Mouse (Mus musculus): ENCODE data around the gene Plekha6. TPM values are rescaled to one million over a fixed set of nuclear protein-coding genes. Genes with fewer than 3 reads are reported as not detected.

Plekha6 gene
- polyA plus RNA-seq, 2 experiments: 0.81 to 2.1 TPM

DNA sequence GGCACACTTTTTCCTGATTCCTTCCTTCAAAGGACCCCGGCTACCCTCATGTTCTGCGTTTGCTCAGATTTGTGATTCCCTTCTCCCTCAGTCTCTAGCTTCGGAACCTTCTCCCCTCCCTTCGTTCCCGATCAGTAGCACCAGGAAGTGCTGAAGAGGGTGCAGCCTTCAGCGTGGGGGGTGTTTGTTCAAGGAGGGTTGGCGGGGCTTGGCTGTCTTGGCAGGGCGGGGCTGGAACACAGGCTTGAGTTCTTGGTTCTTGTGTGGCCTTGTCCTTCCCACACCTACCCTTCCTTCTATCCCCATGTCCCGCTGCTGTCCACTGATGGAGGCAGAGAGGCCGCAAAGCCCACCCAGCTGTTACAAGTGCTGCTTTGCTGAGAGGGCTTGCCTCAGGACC lies 41.0 kb downstream of the Plekha6 start:
- DNase-seq (ENCODE audit: low read depth in 3 of 3, low spot score in 3 of 3) (no peak), ATAC-seq (ENCODE audit: insufficient read depth) (no peak)
- Histone ChIP-seq H3K4me2 (ENCODE audit: low read depth) (no peak overlapping the region), H3K4me3 (ENCODE audit: insufficient read depth in 1 of 2, low read depth in 2 of 2, low read length in 2 of 2) (no peak overlapping the region), H3K36me3 (replicated peaks; ENCODE audit: control insufficient read depth, insufficient read depth, low read depth) (no peaks in the 10 kb centered on the region), H3K27ac (no peak overlapping the region), H3K9ac (replicated peaks) (no peak overlapping the region), H3K27me3 (ENCODE audit: control insufficient read depth, insufficient read depth, low read length) (no peaks in the 10 kb centered on the region), H3K9me3 (ENCODE audit: control insufficient read depth, low read length) (no peaks in the 10 kb centered on the region), H3K4me1 (replicated peaks; ENCODE audit: control insufficient read depth in 2 of 2, insufficient read depth in 2 of 2, low read length in 1 of 2) (no peaks in the 10 kb centered on the region; a peak in 1 of 4 replicates)
- WGBS (ENCODE audit: insufficient replicate concordance): 55% methylated on average over 10 of the region's 10 CpGs
- no peak for TF ChIP-seq CTCF (IDR thresholded peaks at IDR 0.05; ENCODE audit: low read depth)
- TF ChIP-seq EP300 (IDR thresholded peaks at IDR 0.05; ENCODE audit: low read depth): no peak

GRCm38 (mm10) chr1:133208086-133208815 lies 44.2 kb downstream of the Plekha6 start:
- no peak for TF ChIP-seq CTCF (IDR thresholded peaks at IDR 0.05; ENCODE audit: low read depth)
- TF ChIP-seq EP300 (IDR thresholded peaks at IDR 0.05; ENCODE audit: low read depth): no peak
- no peak overlapping the region for H3K4me3 ChIP-seq (ENCODE audit: insufficient read depth in 1 of 2, low read depth in 2 of 2, low read length in 2 of 2)
- WGBS (ENCODE audit: insufficient replicate concordance): 66% methylated on average over 10 of the region's 11 CpGs
- H3K4me1 ChIP-seq (replicated peaks; ENCODE audit: control insufficient read depth in 2 of 2, insufficient read depth in 2 of 2, low read length in 1 of 2): no peaks in the 10 kb centered on the region; a peak in 1 of 4 replicates
- no peaks in the 10 kb centered on the region for H3K27me3 ChIP-seq (ENCODE audit: control insufficient read depth, insufficient read depth, low read length)
- H3K27ac ChIP-seq: no peak overlapping the region
- H3K9ac ChIP-seq (replicated peaks): no peak overlapping the region
- no peaks in the 10 kb centered on the region for H3K9me3 ChIP-seq (ENCODE audit: control insufficient read depth, low read length)
- no peak for ATAC-seq (ENCODE audit: insufficient read depth)
- no peak for DNase-seq (ENCODE audit: low read depth in 3 of 3, low spot score in 3 of 3)
- no peaks in the 10 kb centered on the region for H3K36me3 ChIP-seq (replicated peaks; ENCODE audit: control insufficient read depth, insufficient read depth, low read depth)
- no peak overlapping the region for H3K4me2 ChIP-seq (ENCODE audit: low read depth)

DNA sequence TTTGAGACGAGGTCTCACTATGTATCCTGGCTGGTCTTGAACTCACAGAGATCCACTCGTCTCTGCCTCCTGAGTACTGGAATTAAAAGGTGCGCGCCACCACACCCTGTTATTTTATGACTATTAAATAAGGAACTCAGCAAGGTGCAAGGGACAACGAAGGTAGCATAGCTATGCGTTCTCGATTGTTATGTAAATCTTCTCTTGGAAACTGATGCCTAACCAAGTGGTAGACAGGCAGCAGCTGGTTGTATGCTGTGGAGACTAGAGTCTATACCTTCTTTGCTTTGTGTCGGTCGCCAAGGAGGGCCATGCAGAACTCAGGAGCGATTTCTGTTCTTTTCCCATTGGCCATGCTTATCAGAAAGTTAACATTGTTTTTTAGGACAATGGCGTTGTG lies 45.0 kb downstream of the Plekha6 start:
- Histone ChIP-seq H3K4me2 (ENCODE audit: low read depth) (no peak overlapping the region), H3K36me3 (replicated peaks; ENCODE audit: control insufficient read depth, insufficient read depth, low read depth) (no peaks in the 10 kb centered on the region), H3K4me1 (replicated peaks; ENCODE audit: control insufficient read depth in 2 of 2, insufficient read depth in 2 of 2, low read length in 1 of 2) (no peaks in the 10 kb centered on the region), H3K9me3 (ENCODE audit: control insufficient read depth, low read length) (no peaks in the 10 kb centered on the region), H3K9ac (replicated peaks) (no peak overlapping the region), H3K27me3 (ENCODE audit: control insufficient read depth, insufficient read depth, low read length) (no peaks in the 10 kb centered on the region), H3K27ac (no peak overlapping the region), H3K4me3 (ENCODE audit: insufficient read depth in 1 of 2, low read depth in 2 of 2, low read length in 2 of 2) (no peak overlapping the region)
- DNase-seq (ENCODE audit: low read depth in 3 of 3, low spot score in 3 of 3): no peak
- 66% methylated on average over 11 of the region's 11 CpGs for WGBS (ENCODE audit: insufficient replicate concordance)
- TF ChIP-seq CTCF (IDR thresholded peaks at IDR 0.05; ENCODE audit: low read depth): no peak
- TF ChIP-seq EP300 (IDR thresholded peaks at IDR 0.05; ENCODE audit: low read depth): no peak
- ATAC-seq (ENCODE audit: insufficient read depth): no peak

- Histone ChIP-seq H3K4me1 (replicated peaks; ENCODE audit: control insufficient read depth in 2 of 2, insufficient read depth in 2 of 2, low read length in 1 of 2) (no peaks in the 10 kb centered on the region), H3K4me2 (ENCODE audit: low read depth) (no peak overlapping the region), H3K9me3 (ENCODE audit: control insufficient read depth, low read length) (no peaks in the 10 kb centered on the region), H3K27ac (no peak overlapping the region), H3K27me3 (ENCODE audit: control insufficient read depth, insufficient read depth, low read length) (no peaks in the 10 kb centered on the region), H3K9ac (replicated peaks) (no peak overlapping the region), H3K4me3 (ENCODE audit: insufficient read depth in 1 of 2, low read depth in 2 of 2, low read length in 2 of 2) (no peak overlapping the region), H3K36me3 (replicated peaks; ENCODE audit: control insufficient read depth, insufficient read depth, low read depth) (no peaks in the 10 kb centered on the region)
- TF ChIP-seq CTCF (IDR thresholded peaks at IDR 0.05; ENCODE audit: low read depth) (no peak), EP300 (IDR thresholded peaks at IDR 0.05; ENCODE audit: low read depth) (no peak)
- ATAC-seq (ENCODE audit: insufficient read depth) (no peak), DNase-seq (ENCODE audit: low read depth in 3 of 3, low spot score in 3 of 3) (no peak)
- WGBS (ENCODE audit: insufficient replicate concordance): 36% methylated on average over 7 of the region's 7 CpGs
Observed at GRCm38 (mm10) chr1:133209482-133209881, 45.5 kb downstream of the Plekha6 start.

DNA sequence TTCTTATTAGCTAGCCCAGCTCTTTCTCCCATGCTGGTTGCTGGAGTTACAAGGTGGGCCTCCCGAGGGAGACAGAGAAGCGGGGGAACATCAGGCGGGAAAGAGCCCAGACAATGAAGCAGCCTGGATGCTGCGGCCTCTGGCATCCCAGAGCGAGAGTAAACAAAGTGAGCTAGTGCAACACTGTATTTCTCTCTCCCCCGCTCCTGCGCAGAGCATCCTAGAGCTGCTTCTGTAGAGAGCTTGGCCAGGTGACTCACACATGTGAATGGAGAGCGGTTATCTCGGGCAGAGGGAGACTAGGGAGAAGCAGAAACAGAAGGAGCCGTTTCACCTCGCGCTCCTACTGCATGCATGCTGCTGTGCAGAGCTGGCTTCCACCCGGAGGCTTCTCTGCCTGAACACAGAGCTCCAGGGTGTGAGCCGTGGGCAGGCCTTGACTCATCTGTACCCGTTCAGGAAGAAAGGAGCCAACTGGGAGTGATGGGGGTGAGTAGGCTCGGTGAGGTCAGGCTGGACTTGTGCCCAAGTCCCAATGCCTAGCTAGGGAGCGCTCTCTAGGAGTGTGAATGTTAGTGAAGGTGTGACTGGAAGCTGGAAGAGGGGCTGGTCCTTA lies 46.0 kb downstream of the Plekha6 start:
- Histone ChIP-seq H3K36me3 (replicated peaks; ENCODE audit: control insufficient read depth, insufficient read depth, low read depth) (no peaks in the 10 kb centered on the region), H3K9me3 (ENCODE audit: control insufficient read depth, low read length) (no peaks in the 10 kb centered on the region), H3K9ac (replicated peaks) (no peak overlapping the region), H3K4me3 (ENCODE audit: insufficient read depth in 1 of 2, low read depth in 2 of 2, low read length in 2 of 2) (no peak overlapping the region), H3K27ac (no peak overlapping the region), H3K4me2 (ENCODE audit: low read depth) (no peak overlapping the region), H3K4me1 (replicated peaks; ENCODE audit: control insufficient read depth in 2 of 2, insufficient read depth in 2 of 2, low read length in 1 of 2) (no peaks in the 10 kb centered on the region), H3K27me3 (ENCODE audit: control insufficient read depth, insufficient read depth, low read length) (no peaks in the 10 kb centered on the region)
- 55% methylated on average over 17 of the region's 17 CpGs for WGBS (ENCODE audit: insufficient replicate concordance)
- DNase-seq (ENCODE audit: low read depth in 3 of 3, low spot score in 3 of 3) (no peak), ATAC-seq (ENCODE audit: insufficient read depth) (no peak)
- TF ChIP-seq EP300 (IDR thresholded peaks at IDR 0.05; ENCODE audit: low read depth) (no peak), CTCF (IDR thresholded peaks at IDR 0.05; ENCODE audit: low read depth) (no peak)
